Mouse (Mus musculus): Measurements from ENCODE around the gene Mllt3. TPM values are rescaled to one million over a fixed set of nuclear protein-coding genes. Genes with fewer than 3 reads are reported as not detected.
A peak's percentile ranks its signal among the peaks of the same experiment; 100 is the strongest.

The Mllt3 gene
- total RNA-seq (2014; rRNA removed) (24.8 and 29.2 TPM in 2 replicates), polyA plus RNA-seq (2015; fragmentation: Nextera tagmentation; extraction: Ambion mirVana) (46.9 and 57.8 TPM in 2 replicates)

DNA sequence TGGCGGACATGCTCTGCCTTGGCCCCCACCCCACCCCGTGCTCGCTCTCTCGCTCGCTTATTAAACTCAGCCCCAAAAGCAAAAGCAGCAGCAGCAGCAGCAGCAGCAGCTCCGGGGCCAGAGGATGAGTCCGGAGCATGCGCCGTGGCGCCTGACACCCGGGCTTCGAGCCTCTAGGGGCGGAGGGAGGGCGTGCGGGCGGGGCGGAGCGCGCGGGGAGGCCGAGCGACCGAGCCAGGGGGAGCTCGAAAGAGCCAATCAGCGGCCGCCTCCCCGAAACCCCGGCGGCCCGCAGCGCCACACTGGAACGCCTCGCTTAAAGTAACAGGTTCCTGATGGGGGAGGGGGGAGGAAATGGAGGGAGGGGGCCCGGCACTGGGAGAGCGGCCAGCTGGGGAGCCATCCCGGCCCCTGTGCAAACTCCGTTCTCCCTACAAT, at the start of gene Mllt3:
Gene Mllt3 (minus strand): TSS at position 149 of the 438 bp plus-strand sequence.
- Histone ChIP-seq H3K4me3 (ENCODE audit: low read depth, low read length) (peak within 1 kb of the TSS; percentile 80), H3K27me3 (ENCODE audit: insufficient read depth, low read length) (no peaks in the 10 kb centered on the region), H3K9ac (replicated peaks; ENCODE audit: low read length, poor library complexity, severe bottlenecking) (peak within 1 kb of the TSS; percentile 74), H3K36me3 (ENCODE audit: insufficient read depth, low read length) (no peaks in the 10 kb centered on the region), H3K4me2 (ENCODE audit: low read depth, low read length, poor library complexity, severe bottlenecking) (peak within 1 kb of the TSS; percentile 78), H3K4me1 (ENCODE audit: insufficient read depth, low read length) (peaks cover 14% of the 10 kb centered on the region; the same call in 1 of the 2 replicates), H3K27ac (ENCODE audit: low read depth, low read length) (peak within 1 kb of the TSS; percentile 86), H3K9me3 (ENCODE audit: low read length) (no peaks in the 10 kb centered on the region)
- WGBS: under 1% methylated on average over 37 of the region's 37 CpGs
- TF ChIP-seq CTCF (IDR thresholded peaks at IDR 0.05): peak; percentile 33
- peak; percentile 93 for ATAC-seq (ENCODE audit: low FRiP score)
- peak; percentile 97 for DNase-seq (ENCODE audit: low spot score)

GRCm38 (mm10) chr4:88082381-88082780, 49.2 kb upstream of the Mllt3 start:
- no peak for DNase-seq (ENCODE audit: low spot score)
- no peak for ATAC-seq (ENCODE audit: low FRiP score)

DNA sequence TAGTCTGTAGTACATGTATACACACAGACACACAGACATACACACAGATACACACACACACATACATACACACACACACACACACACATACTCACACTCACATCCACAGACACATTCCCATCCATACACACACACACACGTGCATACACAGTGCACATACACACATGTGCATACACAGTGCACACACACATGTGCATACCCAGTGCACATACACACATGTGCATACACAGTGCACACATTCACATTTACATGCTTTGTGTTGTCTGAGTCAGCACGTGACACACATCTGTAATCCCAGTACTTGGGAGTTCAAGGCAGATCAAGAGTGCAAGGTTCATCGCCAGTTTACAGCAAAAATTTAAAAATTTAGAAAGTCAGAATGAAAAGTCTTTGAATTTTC, 48.7 kb upstream of the Mllt3 start:
- no peak for TF ChIP-seq CTCF (IDR thresholded peaks at IDR 0.05)
- Histone ChIP-seq H3K4me2 (ENCODE audit: low read depth, low read length, poor library complexity, severe bottlenecking) (no peak overlapping the region), H3K27me3 (ENCODE audit: insufficient read depth, low read length) (no peaks in the 10 kb centered on the region), H3K36me3 (ENCODE audit: insufficient read depth, low read length) (no peaks in the 10 kb centered on the region), H3K9ac (replicated peaks; ENCODE audit: low read length, poor library complexity, severe bottlenecking) (no peak overlapping the region), H3K27ac (ENCODE audit: low read depth, low read length) (no peak overlapping the region), H3K4me1 (ENCODE audit: insufficient read depth, low read length) (no peaks in the 10 kb centered on the region), H3K9me3 (ENCODE audit: low read length) (no peaks in the 10 kb centered on the region), H3K4me3 (ENCODE audit: low read depth, low read length) (no peak overlapping the region)
- DNase-seq (ENCODE audit: low spot score) (no peak), ATAC-seq (ENCODE audit: low FRiP score) (no peak)
- WGBS: 92% methylated on average over 3 of the region's 3 CpGs

More at GRCm38 (mm10) chr4:88082381-88082780, 49.2 kb upstream of the Mllt3 start:
- 78% methylated on average over 4 of the region's 4 CpGs for WGBS
- no peak overlapping the region for H3K4me3 ChIP-seq (ENCODE audit: low read depth, low read length)
- no peak overlapping the region for H3K4me2 ChIP-seq (ENCODE audit: low read depth, low read length, poor library complexity, severe bottlenecking)
- TF ChIP-seq CTCF (IDR thresholded peaks at IDR 0.05): no peak
- H3K36me3 ChIP-seq (ENCODE audit: insufficient read depth, low read length): no peaks in the 10 kb centered on the region
- no peak overlapping the region for H3K27ac ChIP-seq (ENCODE audit: low read depth, low read length)
- H3K9ac ChIP-seq (replicated peaks; ENCODE audit: low read length, poor library complexity, severe bottlenecking): no peak overlapping the region
- no peaks in the 10 kb centered on the region for H3K9me3 ChIP-seq (ENCODE audit: low read length)
- H3K4me1 ChIP-seq (ENCODE audit: insufficient read depth, low read length): no peaks in the 10 kb centered on the region
- H3K27me3 ChIP-seq (ENCODE audit: insufficient read depth, low read length): no peaks in the 10 kb centered on the region

GRCm38 (mm10) chr4:88081417-88081816, 48.3 kb upstream of the Mllt3 start:
- H3K4me1 ChIP-seq (ENCODE audit: insufficient read depth, low read length): no peaks in the 10 kb centered on the region
- no peak for TF ChIP-seq CTCF (IDR thresholded peaks at IDR 0.05)
- no peak overlapping the region for H3K4me2 ChIP-seq (ENCODE audit: low read depth, low read length, poor library complexity, severe bottlenecking)

DNA sequence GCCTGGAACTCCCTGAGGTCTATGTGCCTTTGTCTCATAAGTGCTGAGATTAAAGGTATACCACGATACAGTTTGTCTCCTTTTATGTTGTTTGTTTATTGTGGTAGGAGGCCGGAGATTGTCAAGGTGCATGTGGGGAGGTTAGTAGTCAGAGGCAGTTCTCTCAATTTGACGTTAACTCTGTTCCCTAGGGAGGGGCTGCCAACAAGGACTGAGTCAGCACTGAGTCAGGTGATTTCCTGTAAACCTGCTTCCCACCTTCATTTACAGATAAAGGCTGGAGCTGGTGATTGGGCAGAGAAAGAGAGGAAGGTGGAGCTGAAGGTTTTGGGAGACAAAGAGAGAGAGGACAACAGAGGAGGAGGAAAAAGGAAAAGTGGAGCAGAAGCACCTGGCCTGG, 45.8 kb upstream of the Mllt3 start:
- TF ChIP-seq CTCF (IDR thresholded peaks at IDR 0.05): no peak

More at GRCm38 (mm10) chr4:88081417-88081816, 48.3 kb upstream of the Mllt3 start:
- ATAC-seq (ENCODE audit: low FRiP score) (no peak), DNase-seq (ENCODE audit: low spot score) (no peak)
- Histone ChIP-seq H3K4me3 (ENCODE audit: low read depth, low read length) (no peak overlapping the region), H3K27ac (ENCODE audit: low read depth, low read length) (no peak overlapping the region), H3K27me3 (ENCODE audit: insufficient read depth, low read length) (no peaks in the 10 kb centered on the region), H3K9me3 (ENCODE audit: low read length) (no peaks in the 10 kb centered on the region), H3K36me3 (ENCODE audit: insufficient read depth, low read length) (no peaks in the 10 kb centered on the region), H3K9ac (replicated peaks; ENCODE audit: low read length, poor library complexity, severe bottlenecking) (no peak overlapping the region)
- 78% methylated on average over 5 of the region's 5 CpGs for WGBS

GRCm38 (mm10) chr4:88075388-88075787, 42.2 kb upstream of the Mllt3 start:
- Histone ChIP-seq H3K9ac (replicated peaks; ENCODE audit: low read length, poor library complexity, severe bottlenecking) (no peak overlapping the region), H3K9me3 (ENCODE audit: low read length) (no peaks in the 10 kb centered on the region), H3K4me3 (ENCODE audit: low read depth, low read length) (no peak overlapping the region), H3K4me1 (ENCODE audit: insufficient read depth, low read length) (no peaks in the 10 kb centered on the region), H3K36me3 (ENCODE audit: insufficient read depth, low read length) (no peaks in the 10 kb centered on the region), H3K4me2 (ENCODE audit: low read depth, low read length, poor library complexity, severe bottlenecking) (no peak overlapping the region), H3K27me3 (ENCODE audit: insufficient read depth, low read length) (no peaks in the 10 kb centered on the region), H3K27ac (ENCODE audit: low read depth, low read length) (no peak overlapping the region)
- TF ChIP-seq CTCF (IDR thresholded peaks at IDR 0.05): no peak
- 52% methylated on average over 2 of the region's 2 CpGs for WGBS
- DNase-seq (ENCODE audit: low spot score) (no peak), ATAC-seq (ENCODE audit: low FRiP score) (no peak)

More for the DNA sequence above, 45.8 kb upstream of the Mllt3 start:
- no peak overlapping the region for H3K4me2 ChIP-seq (ENCODE audit: low read depth, low read length, poor library complexity, severe bottlenecking)
- ATAC-seq (ENCODE audit: low FRiP score) (no peak), DNase-seq (ENCODE audit: low spot score) (no peak)
- 82% methylated on average over 3 of the region's 3 CpGs for WGBS
- H3K4me3 ChIP-seq (ENCODE audit: low read depth, low read length): no peak overlapping the region
- H3K9ac ChIP-seq (replicated peaks; ENCODE audit: low read length, poor library complexity, severe bottlenecking): no peak overlapping the region
- no peak overlapping the region for H3K27ac ChIP-seq (ENCODE audit: low read depth, low read length)
- H3K36me3 ChIP-seq (ENCODE audit: insufficient read depth, low read length): no peaks in the 10 kb centered on the region
- H3K9me3 ChIP-seq (ENCODE audit: low read length): no peaks in the 10 kb centered on the region
- no peaks in the 10 kb centered on the region for H3K4me1 ChIP-seq (ENCODE audit: insufficient read depth, low read length)
- no peaks in the 10 kb centered on the region for H3K27me3 ChIP-seq (ENCODE audit: insufficient read depth, low read length)

Measured in midbrain, postnatal 0 days (tissue).